Mouse (Mus musculus) cortical plate, adult 2 months (tissue): ENCODE data around the gene Tmem254b. TPM values are rescaled to one million over a fixed set of nuclear protein-coding genes. Genes with fewer than 3 reads are reported as not detected.
"Not testable (repeated sequence)": the region's sequence is repeated elsewhere in the genome, so short reads cannot be mapped to it uniquely, and the experiment has no call there.

ENCODE experiments used
- H3K27ac ChIP-seq: fragments of 200-500 bp; 2 replicates; pipeline ENCODE4 v1.5.1; 2012; ENCODE audit warnings: low read length, control low read depth, inconsistent platforms; ENCODE audit not compliant: insufficient read depth
- H3K4me1 ChIP-seq: fragments of 200-500 bp; 2 replicates; pipeline ENCODE4 v1.6.1; 2011; ENCODE audit warnings: low read length; ENCODE audit not compliant: control insufficient read depth, insufficient read depth
- H3K4me3 ChIP-seq: fragments of 200-500 bp; 2 replicates; pipeline ENCODE4 v1.5.1; 2011; ENCODE audit warnings: mild to moderate bottlenecking, low read length, control low read depth; ENCODE audit not compliant: insufficient read depth
- polyA plus RNA-seq: library from polyadenylated mRNA; depleted of rRNA; stranded (reverse); fragments of >200 nt; gene quantifications from 2 replicates; pipeline ENCODE4 v1.2.3, GENCODE M21; 2012; rRNA removed

The Tmem254b gene
- 17.5 and 18.4 TPM in 2 replicates for polyA plus RNA-seq

- H3K4me1 ChIP-seq, H3K27ac ChIP-seq, H3K4me3 ChIP-seq: not testable (repeated sequence)
Observed at GRCm38 (mm10) chr14:26206926-26207247, at the start of gene Tmem254b. Gene Tmem254b, minus strand, starts transcription at chr14:26207041.

GRCm38 (mm10) chr14:26237183-26237582, 30.3 kb upstream of the Tmem254b start:
- H3K4me1 ChIP-seq, H3K4me3 ChIP-seq: not testable (repeated sequence)

GRCm38 (mm10) chr14:26216233-26217000, 9.6 kb upstream of the Tmem254b start:
- not testable (repeated sequence) for H3K4me3 ChIP-seq, H3K4me1 ChIP-seq, H3K27ac ChIP-seq

More at GRCm38 (mm10) chr14:26237183-26237582, 30.3 kb upstream of the Tmem254b start:
- not testable (repeated sequence) for H3K27ac ChIP-seq

- H3K27ac ChIP-seq, H3K4me3 ChIP-seq, H3K4me1 ChIP-seq: not testable (repeated sequence)
Observed at GRCm38 (mm10) chr14:26206197-26206925, 480 bp downstream of the Tmem254b start.

- H3K4me3 ChIP-seq, H3K4me1 ChIP-seq, H3K27ac ChIP-seq: not testable (repeated sequence)
Observed at GRCm38 (mm10) chr14:26197851-26198250, 9.0 kb downstream of the Tmem254b start.

GRCm38 (mm10) chr14:26188361-26188760, 18.5 kb downstream of the Tmem254b start:
- H3K4me3 ChIP-seq, H3K4me1 ChIP-seq, H3K27ac ChIP-seq: not testable (repeated sequence)

GRCm38 (mm10) chr14:26186638-26187037, 20.2 kb downstream of the Tmem254b start:
- not testable (repeated sequence) for H3K27ac ChIP-seq, H3K4me3 ChIP-seq, H3K4me1 ChIP-seq

GRCm38 (mm10) chr14:26182380-26182779, 24.5 kb downstream of the Tmem254b start, which contains the start of gene Plac9b:
Gene Plac9b, minus strand, starts transcription at chr14:26182480.
- H3K27ac ChIP-seq, H3K4me1 ChIP-seq, H3K4me3 ChIP-seq: not testable (repeated sequence)

- H3K4me3 ChIP-seq, H3K27ac ChIP-seq, H3K4me1 ChIP-seq: not testable (repeated sequence)
Observed at GRCm38 (mm10) chr14:26181660-26182059, 25.2 kb downstream of the Tmem254b start.

- H3K4me3 ChIP-seq, H3K27ac ChIP-seq, H3K4me1 ChIP-seq: not testable (repeated sequence)
Observed at GRCm38 (mm10) chr14:26175028-26175427, 31.8 kb downstream of the Tmem254b start.

GRCm38 (mm10) chr14:26173955-26174354, 32.9 kb downstream of the Tmem254b start:
- H3K4me3 ChIP-seq, H3K4me1 ChIP-seq, H3K27ac ChIP-seq: not testable (repeated sequence)

GRCm38 (mm10) chr14:26165266-26165665, 41.6 kb downstream of the Tmem254b start:
- H3K4me3 ChIP-seq, H3K27ac ChIP-seq, H3K4me1 ChIP-seq: not testable (repeated sequence)

- not testable (repeated sequence) for H3K27ac ChIP-seq, H3K4me1 ChIP-seq, H3K4me3 ChIP-seq
Observed at GRCm38 (mm10) chr14:26162423-26162822, 44.4 kb downstream of the Tmem254b start.

GRCm38 (mm10) chr14:26161156-26161555, 45.7 kb downstream of the Tmem254b start:
- not testable (repeated sequence) for H3K4me1 ChIP-seq, H3K27ac ChIP-seq, H3K4me3 ChIP-seq

GRCm38 (mm10) chr14:26156032-26156431, 50.8 kb downstream of the Tmem254b start:
- not testable (repeated sequence) for H3K4me1 ChIP-seq, H3K27ac ChIP-seq, H3K4me3 ChIP-seq
